Comparison of ENCODE assay signal across 8 mouse cellular contexts in the genomic region with DNA sequence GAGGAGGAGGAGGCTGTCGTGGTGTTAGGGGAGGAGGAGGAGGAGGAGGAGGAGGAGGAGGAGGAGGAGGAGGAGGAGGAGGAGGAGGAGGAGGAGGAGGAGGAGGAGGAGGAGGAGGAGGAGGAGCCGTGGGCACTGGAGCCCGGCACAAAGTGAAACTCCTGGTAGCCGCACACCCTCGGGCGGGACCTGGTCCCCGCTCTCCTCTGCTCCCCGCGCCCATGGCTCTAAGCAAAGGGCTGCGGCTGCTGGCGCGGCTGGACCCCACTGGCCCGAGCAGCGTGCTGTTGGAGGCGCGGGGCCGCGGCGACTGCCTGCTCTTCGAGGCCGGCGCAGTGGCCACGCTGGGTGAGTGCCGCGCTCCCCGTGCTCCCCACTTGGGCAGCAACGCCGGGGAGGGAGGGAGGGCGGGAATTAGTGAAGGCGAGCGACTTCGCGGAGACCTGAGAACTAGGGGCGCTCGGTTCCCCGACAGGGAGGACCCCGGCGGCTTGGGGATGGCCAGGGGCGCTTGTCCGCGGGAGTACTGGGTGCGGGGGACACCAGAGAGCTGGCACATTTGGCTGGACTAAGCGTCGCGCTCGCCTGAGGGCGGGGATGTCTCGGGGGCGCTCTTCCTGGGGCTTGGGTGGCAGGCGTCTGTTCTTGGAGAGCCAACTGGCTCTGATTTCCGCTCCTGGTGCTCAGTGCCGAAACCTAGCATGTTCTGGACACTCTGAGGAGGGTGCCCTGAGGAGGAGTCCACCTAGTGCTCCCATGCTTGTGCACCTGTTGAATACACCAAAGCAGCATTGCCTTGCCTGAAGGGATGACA. TPM values are rescaled to one million over a fixed set of nuclear protein-coding genes. Genes with fewer than 3 reads are reported as not detected.
DNase-seq lines count a peak whose midpoint lies in the region; ATAC-seq lines count a peak whose summit lies in the region.

Synj2 (plus strand) TSS at position 51 of the 814 bp plus-strand sequence.

- peaks cover 40% of the 10 kb centered on the region for H3K27me3 ChIP-seq in hindbrain, embryonic 12.5 days

- H3K9ac ChIP-seq in hindbrain, embryonic 12.5 days, result peak within 1 kb of the TSS; percentile 54

- peak within 1 kb of the TSS; percentile 52 for H3K4me3 ChIP-seq in hindbrain, embryonic 12.5 days

- WGBS in hindbrain, embryonic 12.5 days, result 1% methylated on average over 41 of the region's 52 CpGs

- H3K4me2 ChIP-seq in hindbrain, embryonic 12.5 days (replicated peaks), result peak within 1 kb of the TSS; percentile 85

- peaks cover 10% of the 10 kb centered on the region for H3K4me1 ChIP-seq in hindbrain, embryonic 12.5 days

- H3K9me3 ChIP-seq in hindbrain, embryonic 12.5 days (replicated peaks), result no peaks in the 10 kb centered on the region

- DNase-seq in NIH3T3 (ENCODE audit: low read depth), result peak; percentile 83
- DNase-seq in cerebellum, adult 11 months, result peak; percentile 40
- peak; percentile 35 for DNase-seq in forelimb bud, embryonic 11.5 days (ENCODE audit: low read depth, low spot score)
- DNase-seq in layer of hippocampus, postnatal 25 days (ENCODE audit: extremely low spot score in 1 of 2, low spot score in 1 of 2), result no peak
- peak; percentile 51 for DNase-seq in lung, postnatal 25 days (ENCODE audit: low spot score)
- peak; percentile 64 for DNase-seq in retina, embryonic 14.5 days (ENCODE audit: low spot score)
- no peak for DNase-seq in frontal cortex, postnatal 36 days (ENCODE audit: low spot score in 2 of 2)

- H3K36me3 ChIP-seq in hindbrain, embryonic 12.5 days, result no peaks in the 10 kb centered on the region

- H3K27ac ChIP-seq in hindbrain, embryonic 12.5 days, result no peak within 1 kb of the TSS

- peak; percentile 82 for ATAC-seq in hindbrain, embryonic 12.5 days (ENCODE audit: low FRiP score)

RNA-seq across cellular contexts. Expression of gene Synj2, which starts in this region (rescaled TPM):
- 1.9 TPM in 2 replicates for polyA plus RNA-seq in hindbrain, embryonic 12.5 days (2016; fragmentation: Nextera tagmentation; extraction: Ambion mirVana)
- 10 to 100 TPM; 59.7 to 59.9 TPM for total RNA-seq in layer of hippocampus, postnatal 25 days (2021)

Comparison
In these comparisons a context has a peak if more than half of its experiments do, and no peak if none do; other contexts are left out.
1. DNase-seq: peak in NIH3T3 (single experiment), cerebellum, adult 11 months (single experiment), forelimb bud, embryonic 11.5 days (single experiment), lung, postnatal 25 days (single experiment) and retina, embryonic 14.5 days (single experiment); none in layer of hippocampus, postnatal 25 days (0 of 2) and frontal cortex, postnatal 36 days (0 of 2).